In genomic region chr2:94240411-94240810, GRCm38 (mm10) we compare ENCODE assay signal across 10 mouse cellular contexts.
DNase-seq lines count a peak whose midpoint lies in the region; ATAC-seq and TF ChIP-seq lines count a peak whose summit lies in the region.
"Had no signal": no experiment of that assay in that cellular context is flagged by ENCODE, and none has a peak within 500 bp of the region (broad histone marks: within the 10 kb centered on the region; RNA-seq: fewer than 3 reads in every experiment).

No protein-coding gene starts in this region.

- no peak overlapping the region for H3K27ac ChIP-seq in heart, embryonic 12.5 days (ENCODE audit: poor library complexity, severe bottlenecking)
- H3K27ac ChIP-seq in bone marrow macrophage, adult 2 months (ENCODE audit: insufficient read depth, low read depth, low read length): no peak overlapping the region
- no peak overlapping the region for H3K27ac ChIP-seq in forebrain, embryonic 12.5 days
- H3K27ac ChIP-seq in midbrain, embryonic 10.5 days (replicated peaks): no peak overlapping the region

- no peaks in the 10 kb centered on the region for H3K36me3 ChIP-seq in heart, embryonic 12.5 days
- H3K36me3 ChIP-seq in forebrain, embryonic 12.5 days (replicated peaks): no peaks in the 10 kb centered on the region
- no peaks in the 10 kb centered on the region for H3K36me3 ChIP-seq in midbrain, embryonic 10.5 days

- no peak for TF ChIP-seq CTCF in bone marrow macrophage, adult 2 months (IDR thresholded peaks at IDR 0.05; ENCODE audit: low read depth, low read length)

- no peaks in the 10 kb centered on the region for H3K9me3 ChIP-seq in heart, embryonic 12.5 days (replicated peaks)
- H3K9me3 ChIP-seq in forebrain, embryonic 12.5 days: no peaks in the 10 kb centered on the region
- no peaks in the 10 kb centered on the region for H3K9me3 ChIP-seq in midbrain, embryonic 10.5 days (replicated peaks)

- H3K4me1 ChIP-seq in heart, embryonic 12.5 days (replicated peaks): peaks cover 44% of the 10 kb centered on the region
- H3K4me1 ChIP-seq in bone marrow macrophage, adult 2 months (ENCODE audit: control insufficient read depth, insufficient read depth, low read length): peaks cover 9% of the 10 kb centered on the region
- H3K4me1 ChIP-seq in forebrain, embryonic 12.5 days: peaks cover 53% of the 10 kb centered on the region
- peaks cover 52% of the 10 kb centered on the region for H3K4me1 ChIP-seq in midbrain, embryonic 10.5 days

- peaks cover 78% of the 10 kb centered on the region for H3K27me3 ChIP-seq in heart, embryonic 12.5 days (replicated peaks)
- H3K27me3 ChIP-seq in forebrain, embryonic 12.5 days: peaks cover 83% of the 10 kb centered on the region
- H3K27me3 ChIP-seq in midbrain, embryonic 10.5 days (ENCODE audit: low read depth, poor library complexity, severe bottlenecking): peaks cover 98% of the 10 kb centered on the region

- peak overlapping the region; percentile 85 for H3K4me2 ChIP-seq in heart, embryonic 12.5 days
- H3K4me2 ChIP-seq in forebrain, embryonic 12.5 days: peak overlapping the region; percentile 80

- DNase-seq in heart, adult 8-10 months (ENCODE audit: low spot score): no peak
- DNase-seq in midbrain, embryonic 10.5 days (ENCODE audit: low spot score): peak; percentile 49
- no peak for DNase-seq in adrenal gland, adult 2 months
- no peak for DNase-seq in lung, postnatal 36 days
- DNase-seq: adrenal gland, postnatal 10 days; kidney, adult 8-10 months had no signal

- H3K9ac ChIP-seq in heart, embryonic 12.5 days: no peak overlapping the region
- no peak overlapping the region for H3K9ac ChIP-seq in forebrain, embryonic 12.5 days

- no peak for ATAC-seq in heart, embryonic 12.5 days (ENCODE audit: insufficient number of reproducible peaks, low FRiP score)
- no peak for ATAC-seq in forebrain, embryonic 12.5 days (ENCODE audit: low FRiP score)
- no peak for ATAC-seq in monocyte, adult 5-6 weeks (replicated peaks; ENCODE audit: insufficient number of reproducible peaks, low FRiP score, low TSS enrichment, poor library complexity, severe bottlenecking)

- 2% methylated on average over 17 of the region's 17 CpGs for WGBS in heart, embryonic 12.5 days
- under 1% methylated on average over 17 of the region's 17 CpGs for WGBS in forebrain, embryonic 12.5 days
- 1% methylated on average over 17 of the region's 17 CpGs for WGBS in midbrain, embryonic 10.5 days

- peak overlapping the region; percentile 50 for H3K4me3 ChIP-seq in heart, embryonic 12.5 days
- peak overlapping the region; percentile 60 for H3K4me3 ChIP-seq in bone marrow macrophage, adult 2 months (ENCODE audit: insufficient read depth, low read length)
- H3K4me3 ChIP-seq in forebrain, embryonic 12.5 days (replicated peaks): peak overlapping the region; percentile 45
- peak overlapping the region; percentile 57 for H3K4me3 ChIP-seq in midbrain, embryonic 10.5 days

- TF ChIP-seq POLR2A in bone marrow macrophage, adult 2 months (IDR thresholded peaks at IDR 0.05; ENCODE audit: borderline replicate concordance, low read depth, low read length): no peak
